Mouse (Mus musculus): ENCODE measurements around the gene Il1rl2. TPM values are rescaled to one million over a fixed set of nuclear protein-coding genes. Genes with fewer than 3 reads are reported as not detected.
A peak's percentile ranks its signal among the peaks of the same experiment; 100 is the strongest.

Il1rl2 gene
- polyA plus RNA-seq, 1 experiment from 2014 or later, result 12.0 TPM

GRCm38 (mm10) chr1:40339346-40339745 lies 14.9 kb downstream of the Il1rl2 start:
- Histone ChIP-seq H3K9me3 (replicated peaks; ENCODE audit: control insufficient read depth, low read length) (no peaks in the 10 kb centered on the region), H3K4me2 (ENCODE audit: low read depth, low read length) (no peak overlapping the region), H3K36me3 (ENCODE audit: control insufficient read depth, insufficient read depth, low read length) (no peaks in the 10 kb centered on the region), H3K27ac (ENCODE audit: low read length) (no peak overlapping the region), H3K27me3 (ENCODE audit: control insufficient read depth, insufficient read depth, low read length) (no peaks in the 10 kb centered on the region), H3K4me1 (ENCODE audit: control insufficient read depth, insufficient read depth, low read length) (no peaks in the 10 kb centered on the region), H3K9ac (ENCODE audit: low read length) (no peak overlapping the region), H3K4me3 (replicated peaks; ENCODE audit: low read length) (no peak overlapping the region)
- no peak for ATAC-seq (ENCODE audit: insufficient read depth, low FRiP score)
- WGBS, result 89% methylated on average over 1 of the region's 1 CpGs

GRCm38 (mm10) chr1:40340102-40340501 lies 15.7 kb downstream of the Il1rl2 start:
- H3K27ac ChIP-seq (ENCODE audit: low read length), result no peak overlapping the region
- H3K9me3 ChIP-seq (replicated peaks; ENCODE audit: control insufficient read depth, low read length), result no peaks in the 10 kb centered on the region
- H3K27me3 ChIP-seq (ENCODE audit: control insufficient read depth, insufficient read depth, low read length), result no peaks in the 10 kb centered on the region
- no peak overlapping the region for H3K4me3 ChIP-seq (replicated peaks; ENCODE audit: low read length)
- whole genome bisulfite sequencing, result 85% methylated on average over 4 of the region's 4 CpGs
- ATAC-seq (ENCODE audit: insufficient read depth, low FRiP score), result no peak
- H3K9ac ChIP-seq (ENCODE audit: low read length), result no peak overlapping the region
- H3K36me3 ChIP-seq (ENCODE audit: control insufficient read depth, insufficient read depth, low read length), result no peaks in the 10 kb centered on the region
- no peaks in the 10 kb centered on the region for H3K4me1 ChIP-seq (ENCODE audit: control insufficient read depth, insufficient read depth, low read length)
- H3K4me2 ChIP-seq (ENCODE audit: low read depth, low read length), result no peak overlapping the region

GRCm38 (mm10) chr1:40352158-40352903 lies 27.9 kb downstream of the Il1rl2 start:
- no peak for ATAC-seq (ENCODE audit: insufficient read depth, low FRiP score)
- Histone ChIP-seq H3K4me3 (replicated peaks; ENCODE audit: low read length) (no peak overlapping the region), H3K9me3 (replicated peaks; ENCODE audit: control insufficient read depth, low read length) (no peaks in the 10 kb centered on the region), H3K9ac (ENCODE audit: low read length) (no peak overlapping the region), H3K4me1 (ENCODE audit: control insufficient read depth, insufficient read depth, low read length) (0 out of 2 replicates have a peak, but pooled peaks cover 1% of the 10 kb centered on the region), H3K36me3 (ENCODE audit: control insufficient read depth, insufficient read depth, low read length) (no peaks in the 10 kb centered on the region), H3K27ac (ENCODE audit: low read length) (no peak overlapping the region), H3K4me2 (ENCODE audit: low read depth, low read length) (no peak overlapping the region), H3K27me3 (ENCODE audit: control insufficient read depth, insufficient read depth, low read length) (no peaks in the 10 kb centered on the region)
- WGBS, result 67% methylated on average over 4 of the region's 4 CpGs

GRCm38 (mm10) chr1:40352904-40353286 lies 28.5 kb downstream of the Il1rl2 start:
- H3K4me1 ChIP-seq (ENCODE audit: control insufficient read depth, insufficient read depth, low read length), result 0 out of 2 replicates have a peak, but pooled peaks cover 3% of the 10 kb centered on the region
- H3K4me3 ChIP-seq (replicated peaks; ENCODE audit: low read length), result no peak overlapping the region
- H3K4me2 ChIP-seq (ENCODE audit: low read depth, low read length), result no peak overlapping the region
- ATAC-seq (ENCODE audit: insufficient read depth, low FRiP score), result no peak
- H3K27me3 ChIP-seq (ENCODE audit: control insufficient read depth, insufficient read depth, low read length), result no peaks in the 10 kb centered on the region
- WGBS, result 74% methylated on average over 2 of the region's 2 CpGs
- H3K27ac ChIP-seq (ENCODE audit: low read length), result no peak overlapping the region
- no peaks in the 10 kb centered on the region for H3K9me3 ChIP-seq (replicated peaks; ENCODE audit: control insufficient read depth, low read length)
- no peak overlapping the region for H3K9ac ChIP-seq (ENCODE audit: low read length)
- H3K36me3 ChIP-seq (ENCODE audit: control insufficient read depth, insufficient read depth, low read length), result no peaks in the 10 kb centered on the region

GRCm38 (mm10) chr1:40354665-40355064 lies 30.3 kb downstream of the Il1rl2 start:
- 85% methylated on average over 3 of the region's 3 CpGs for WGBS
- ATAC-seq (ENCODE audit: insufficient read depth, low FRiP score), result no peak

GRCm38 (mm10) chr1:40355431-40355843 lies 31.0 kb downstream of the Il1rl2 start:
- no peak for ATAC-seq (ENCODE audit: insufficient read depth, low FRiP score)
- Histone ChIP-seq H3K27me3 (ENCODE audit: control insufficient read depth, insufficient read depth, low read length) (no peaks in the 10 kb centered on the region), H3K9ac (ENCODE audit: low read length) (no peak overlapping the region), H3K4me2 (ENCODE audit: low read depth, low read length) (no peak overlapping the region), H3K27ac (ENCODE audit: low read length) (no peak overlapping the region), H3K4me1 (ENCODE audit: control insufficient read depth, insufficient read depth, low read length) (0 out of 2 replicates have a peak, but pooled peaks cover 3% of the 10 kb centered on the region), H3K36me3 (ENCODE audit: control insufficient read depth, insufficient read depth, low read length) (no peaks in the 10 kb centered on the region), H3K9me3 (replicated peaks; ENCODE audit: control insufficient read depth, low read length) (no peaks in the 10 kb centered on the region), H3K4me3 (replicated peaks; ENCODE audit: low read length) (no peak overlapping the region)
- WGBS, result 83% methylated on average over 4 of the region's 4 CpGs

More at GRCm38 (mm10) chr1:40354665-40355064, 30.3 kb downstream of the Il1rl2 start:
- H3K4me3 ChIP-seq (replicated peaks; ENCODE audit: low read length), result no peak overlapping the region
- no peak overlapping the region for H3K27ac ChIP-seq (ENCODE audit: low read length)
- no peaks in the 10 kb centered on the region for H3K27me3 ChIP-seq (ENCODE audit: control insufficient read depth, insufficient read depth, low read length)
- H3K36me3 ChIP-seq (ENCODE audit: control insufficient read depth, insufficient read depth, low read length), result no peaks in the 10 kb centered on the region
- 0 out of 2 replicates have a peak, but pooled peaks cover 3% of the 10 kb centered on the region for H3K4me1 ChIP-seq (ENCODE audit: control insufficient read depth, insufficient read depth, low read length)
- H3K4me2 ChIP-seq (ENCODE audit: low read depth, low read length), result no peak overlapping the region
- H3K9me3 ChIP-seq (replicated peaks; ENCODE audit: control insufficient read depth, low read length), result no peaks in the 10 kb centered on the region
- no peak overlapping the region for H3K9ac ChIP-seq (ENCODE audit: low read length)

GRCm38 (mm10) chr1:40355904-40356521 lies 31.6 kb downstream of the Il1rl2 start:
- no peaks in the 10 kb centered on the region for H3K27me3 ChIP-seq (ENCODE audit: control insufficient read depth, insufficient read depth, low read length)
- no peak overlapping the region for H3K4me2 ChIP-seq (ENCODE audit: low read depth, low read length)
- no peak for ATAC-seq (ENCODE audit: insufficient read depth, low FRiP score)
- no peak overlapping the region for H3K27ac ChIP-seq (ENCODE audit: low read length)
- 56% methylated on average over 10 of the region's 10 CpGs for WGBS
- H3K9ac ChIP-seq (ENCODE audit: low read length), result no peak overlapping the region
- no peaks in the 10 kb centered on the region for H3K36me3 ChIP-seq (ENCODE audit: control insufficient read depth, insufficient read depth, low read length)
- H3K4me3 ChIP-seq (replicated peaks; ENCODE audit: low read length), result no peak overlapping the region
- H3K9me3 ChIP-seq (replicated peaks; ENCODE audit: control insufficient read depth, low read length), result no peaks in the 10 kb centered on the region
- 0 out of 2 replicates have a peak, but pooled peaks cover 3% of the 10 kb centered on the region for H3K4me1 ChIP-seq (ENCODE audit: control insufficient read depth, insufficient read depth, low read length)

- 52% methylated on average over 2 of the region's 2 CpGs for WGBS
- no peak for ATAC-seq (ENCODE audit: insufficient read depth, low FRiP score)
- Histone ChIP-seq H3K36me3 (ENCODE audit: control insufficient read depth, insufficient read depth, low read length) (no peaks in the 10 kb centered on the region), H3K9me3 (replicated peaks; ENCODE audit: control insufficient read depth, low read length) (no peaks in the 10 kb centered on the region), H3K4me1 (ENCODE audit: control insufficient read depth, insufficient read depth, low read length) (0 out of 2 replicates have a peak, but pooled peaks cover 3% of the 10 kb centered on the region), H3K4me2 (ENCODE audit: low read depth, low read length) (no peak overlapping the region), H3K4me3 (replicated peaks; ENCODE audit: low read length) (no peak overlapping the region), H3K27ac (ENCODE audit: low read length) (peak overlapping the region; percentile 29; the same call in 1 of the 2 replicates), H3K9ac (ENCODE audit: low read length) (no peak overlapping the region), H3K27me3 (ENCODE audit: control insufficient read depth, insufficient read depth, low read length) (no peaks in the 10 kb centered on the region)
Observed at GRCm38 (mm10) chr1:40357921-40358320, 33.5 kb downstream of the Il1rl2 start.

- WGBS, result 78% methylated on average over 2 of the region's 2 CpGs
- Histone ChIP-seq H3K4me3 (replicated peaks; ENCODE audit: low read length) (no peak overlapping the region), H3K9me3 (replicated peaks; ENCODE audit: control insufficient read depth, low read length) (no peaks in the 10 kb centered on the region), H3K36me3 (ENCODE audit: control insufficient read depth, insufficient read depth, low read length) (no peaks in the 10 kb centered on the region), H3K4me1 (ENCODE audit: control insufficient read depth, insufficient read depth, low read length) (0 out of 2 replicates have a peak, but pooled peaks cover 3% of the 10 kb centered on the region), H3K27me3 (ENCODE audit: control insufficient read depth, insufficient read depth, low read length) (no peaks in the 10 kb centered on the region), H3K9ac (ENCODE audit: low read length) (no peak overlapping the region), H3K4me2 (ENCODE audit: low read depth, low read length) (no peak overlapping the region), H3K27ac (ENCODE audit: low read length) (peak overlapping the region; percentile 29; the same call in 1 of the 2 replicates)
- ATAC-seq (ENCODE audit: insufficient read depth, low FRiP score), result 0 out of 2 replicates have a peak, but pooled peaks have one; percentile 17
Observed at GRCm38 (mm10) chr1:40358351-40358750, 33.9 kb downstream of the Il1rl2 start.

Measured in stomach, embryonic 16.5 days (tissue).